Mouse (Mus musculus) hindbrain, embryonic 16.5 days (tissue): Measurements from ENCODE around the gene Tnr. TPM values are rescaled to one million over a fixed set of nuclear protein-coding genes. Genes with fewer than 3 reads are reported as not detected.
A peak's percentile ranks its signal among the peaks of the same experiment; 100 is the strongest.

Experiments
- ATAC-seq: fragments of 200-750 bp; cut with Nextera tagmentation; 2 replicates; pipeline ENCODE4 v1.8.0; 2017; ENCODE audit warnings: moderate TSS enrichment, moderate library complexity
- H3K27ac ChIP-seq: fragments of 300-500 bp; sonication (generic); 2 replicates; pipeline ENCODE4 v1.5.1; 2014; ENCODE audit warnings: low read depth, mild to moderate bottlenecking, control low read depth, low read length, moderate library complexity
- H3K27me3 ChIP-seq: fragments of 300-500 bp; sonication (generic); replicated peaks from 2 replicates; pipeline ENCODE4 v1.6.1; 2014; ENCODE audit warnings: low read length; ENCODE audit not compliant: control insufficient read depth, insufficient read depth
- H3K36me3 ChIP-seq: fragments of 300-500 bp; sonication (generic); 2 replicates; pipeline ENCODE4 v1.6.1; 2014; ENCODE audit warnings: mild to moderate bottlenecking, low read length, moderate library complexity, mixed read lengths; ENCODE audit not compliant: control insufficient read depth, insufficient read depth
- H3K4me1 ChIP-seq: fragments of 300-500 bp; sonication (generic); 2 replicates; pipeline ENCODE4 v1.6.1; 2014; ENCODE audit warnings: low read depth, low read length; ENCODE audit not compliant: control insufficient read depth, insufficient read depth
- H3K4me2 ChIP-seq: fragments of 300-500 bp; sonication (generic); 2 replicates; pipeline ENCODE4 v1.6.1; 2014; ENCODE audit warnings: mild to moderate bottlenecking, low read length, control low read depth, moderate library complexity
- H3K4me3 ChIP-seq: fragments of 300-500 bp; sonication (generic); 2 replicates; pipeline ENCODE4 v1.5.1; 2014; ENCODE audit warnings: mild to moderate bottlenecking, low read length, control low read depth, moderate library complexity
- H3K9ac ChIP-seq: fragments of 300-500 bp; sonication (generic); 2 replicates; pipeline ENCODE4 v1.6.1; 2014; ENCODE audit warnings: low read depth, mild to moderate bottlenecking, control low read depth, low read length, moderate library complexity
- H3K9me3 ChIP-seq: fragments of 300-500 bp; sonication (generic); 2 replicates; pipeline ENCODE4 v1.6.1; 2014; ENCODE audit warnings: mild to moderate bottlenecking, low read length, moderate library complexity; ENCODE audit not compliant: control insufficient read depth
- WGBS: fragments of 180-500 bp; shearing (Covaris S2); extraction: QIAGEN DNeasy Blood & Tissue Kit; methylation state at CpG from one replicate; pipeline ENCODE4 v1.1.7; 2014; 5-methylcytosine and 5-hydroxymethylcytosine counted together
- polyA plus RNA-seq: library from polyadenylated mRNA; unstranded; fragments of >200 nt; fragmentation: Nextera tagmentation; extraction: Ambion mirVana; gene quantifications from 2 replicates; pipeline ENCODE4 v1.2.1, GENCODE M21; 2015

Tnr gene
- polyA plus RNA-seq, 1 experiment from 2014 or later = 5.6 TPM

GRCm38 (mm10) chr1:159639408-159639807 is 115.8 kb downstream of the Tnr start:
- Histone ChIP-seq H3K9ac (no peak overlapping the region), H3K27me3 (no peaks in the 10 kb centered on the region), H3K27ac (no peak overlapping the region), H3K4me2 (no peak overlapping the region), H3K36me3 (no peaks in the 10 kb centered on the region), H3K4me3 (no peak overlapping the region), H3K4me1 (no peaks in the 10 kb centered on the region), H3K9me3 (no peaks in the 10 kb centered on the region)
- WGBS = 81% methylated on average over 4 of the region's 4 CpGs
- ATAC-seq = no peak

- H3K4me3 ChIP-seq = no peak overlapping the region
- no peak overlapping the region for H3K27ac ChIP-seq
- no peak overlapping the region for H3K4me2 ChIP-seq
- H3K4me1 ChIP-seq = no peaks in the 10 kb centered on the region
- no peak overlapping the region for H3K9ac ChIP-seq
- no peaks in the 10 kb centered on the region for H3K9me3 ChIP-seq
- ATAC-seq = no peak
- H3K36me3 ChIP-seq = no peaks in the 10 kb centered on the region
- no peaks in the 10 kb centered on the region for H3K27me3 ChIP-seq
- 90% methylated on average over 4 of the region's 4 CpGs for WGBS
These were observed 122.2 kb downstream of the Tnr start for GRCm38 (mm10) chr1:159645719-159646118.

GRCm38 (mm10) chr1:159650486-159650885 is 126.9 kb downstream of the Tnr start:
- Histone ChIP-seq H3K4me3 (no peak overlapping the region), H3K36me3 (no peaks in the 10 kb centered on the region), H3K4me1 (no peaks in the 10 kb centered on the region), H3K4me2 (no peak overlapping the region), H3K27me3 (no peaks in the 10 kb centered on the region), H3K27ac (no peak overlapping the region), H3K9ac (no peak overlapping the region), H3K9me3 (no peaks in the 10 kb centered on the region)
- 20% methylated on average over 4 of the region's 4 CpGs for WGBS
- no peak for ATAC-seq

GRCm38 (mm10) chr1:159655241-159655640 is 131.7 kb downstream of the Tnr start:
- Histone ChIP-seq H3K4me1 (no peaks in the 10 kb centered on the region; the same call in none of the 2 replicates), H3K9me3 (no peaks in the 10 kb centered on the region), H3K36me3 (no peaks in the 10 kb centered on the region), H3K4me3 (no peak overlapping the region), H3K9ac (no peak overlapping the region), H3K27ac (no peak overlapping the region), H3K27me3 (no peaks in the 10 kb centered on the region; the same call in 1 of the 2 replicates), H3K4me2 (no peak overlapping the region)
- no peak for ATAC-seq
- 75% methylated on average over 3 of the region's 3 CpGs for WGBS

GRCm38 (mm10) chr1:159657856-159658542 is 134.4 kb downstream of the Tnr start:
- no peak overlapping the region for H3K4me2 ChIP-seq
- H3K9me3 ChIP-seq = no peaks in the 10 kb centered on the region
- ATAC-seq = no peak
- H3K36me3 ChIP-seq = no peaks in the 10 kb centered on the region
- no peak overlapping the region for H3K4me3 ChIP-seq
- WGBS = 28% methylated on average over 11 of the region's 11 CpGs
- H3K27me3 ChIP-seq = no peaks in the 10 kb centered on the region; the same call in 1 of the 2 replicates
- no peak overlapping the region for H3K9ac ChIP-seq
- peaks cover 5% of the 10 kb centered on the region for H3K4me1 ChIP-seq
- no peak overlapping the region for H3K27ac ChIP-seq

GRCm38 (mm10) chr1:159660620-159661501 is 137.3 kb downstream of the Tnr start:
- no peaks in the 10 kb centered on the region; the same call in 1 of the 2 replicates for H3K27me3 ChIP-seq
- ATAC-seq = peak; percentile 89
- no peak overlapping the region for H3K4me3 ChIP-seq
- H3K27ac ChIP-seq = no peak overlapping the region
- H3K9ac ChIP-seq = no peak overlapping the region
- no peaks in the 10 kb centered on the region for H3K9me3 ChIP-seq
- no peak overlapping the region for H3K4me2 ChIP-seq
- H3K36me3 ChIP-seq = no peaks in the 10 kb centered on the region
- H3K4me1 ChIP-seq = peaks cover 8% of the 10 kb centered on the region
- 45% methylated on average over 6 of the region's 6 CpGs for WGBS

GRCm38 (mm10) chr1:159664496-159664895 is 140.9 kb downstream of the Tnr start:
- Histone ChIP-seq H3K27me3 (no peaks in the 10 kb centered on the region; the same call in 1 of the 2 replicates), H3K36me3 (no peaks in the 10 kb centered on the region), H3K4me3 (no peak overlapping the region), H3K4me1 (peaks cover 8% of the 10 kb centered on the region), H3K4me2 (no peak overlapping the region), H3K27ac (no peak overlapping the region), H3K9ac (no peak overlapping the region), H3K9me3 (no peaks in the 10 kb centered on the region)
- no peak for ATAC-seq
- 68% methylated on average over 3 of the region's 3 CpGs for WGBS

GRCm38 (mm10) chr1:159664945-159665344 is 141.4 kb downstream of the Tnr start:
- Histone ChIP-seq H3K4me1 (peaks cover 8% of the 10 kb centered on the region), H3K4me2 (no peak overlapping the region), H3K27ac (no peak overlapping the region), H3K4me3 (no peak overlapping the region), H3K9me3 (no peaks in the 10 kb centered on the region), H3K27me3 (no peaks in the 10 kb centered on the region), H3K9ac (no peak overlapping the region), H3K36me3 (no peaks in the 10 kb centered on the region)
- WGBS = 84% methylated on average over 4 of the region's 4 CpGs
- no peak for ATAC-seq

GRCm38 (mm10) chr1:159670629-159671150 is 147.1 kb downstream of the Tnr start:
- H3K9ac ChIP-seq = peak overlapping the region; percentile 45
- peak overlapping the region; percentile 0; the same call in 1 of the 2 replicates for H3K27ac ChIP-seq
- peaks cover 9% of the 10 kb centered on the region for H3K4me1 ChIP-seq
- H3K27me3 ChIP-seq = no peaks in the 10 kb centered on the region
- no peaks in the 10 kb centered on the region for H3K36me3 ChIP-seq
- ATAC-seq = peak; percentile 88
- WGBS = 12% methylated on average over 16 of the region's 16 CpGs
- peak overlapping the region; percentile 7; the same call in 1 of the 2 replicates for H3K4me3 ChIP-seq
- H3K9me3 ChIP-seq = no peaks in the 10 kb centered on the region
- peak overlapping the region; percentile 46 for H3K4me2 ChIP-seq
